Mouse (Mus musculus): ENCODE measurements around the gene Gm15023. TPM values are rescaled to one million over a fixed set of nuclear protein-coding genes. Genes with fewer than 3 reads are reported as not detected.

Gm15023 gene
- not detected in 2 replicates for polyA plus RNA-seq (2012)

DNA sequence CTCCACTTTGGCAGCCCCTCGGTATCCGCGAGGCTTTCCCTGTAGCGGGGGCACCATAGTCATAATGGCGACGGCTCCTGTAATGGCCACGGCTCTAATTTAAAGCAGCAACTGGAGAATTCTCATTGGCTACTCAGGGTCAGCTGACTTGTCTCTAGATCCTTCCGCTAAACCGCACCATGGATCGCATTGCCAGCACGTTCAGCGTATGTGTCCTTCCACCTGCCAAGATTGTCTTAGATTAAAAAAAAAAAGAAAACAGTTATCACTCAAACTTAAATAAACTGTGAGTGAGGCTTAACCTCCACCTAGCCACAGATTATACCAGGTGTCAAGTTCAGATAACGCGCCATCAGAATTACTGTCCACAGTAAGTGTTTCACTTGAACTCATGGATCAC, at the start of gene Gm15023:
Gm15023 (minus strand) TSS at position 101 of the 400 bp plus-strand sequence.

DNA sequence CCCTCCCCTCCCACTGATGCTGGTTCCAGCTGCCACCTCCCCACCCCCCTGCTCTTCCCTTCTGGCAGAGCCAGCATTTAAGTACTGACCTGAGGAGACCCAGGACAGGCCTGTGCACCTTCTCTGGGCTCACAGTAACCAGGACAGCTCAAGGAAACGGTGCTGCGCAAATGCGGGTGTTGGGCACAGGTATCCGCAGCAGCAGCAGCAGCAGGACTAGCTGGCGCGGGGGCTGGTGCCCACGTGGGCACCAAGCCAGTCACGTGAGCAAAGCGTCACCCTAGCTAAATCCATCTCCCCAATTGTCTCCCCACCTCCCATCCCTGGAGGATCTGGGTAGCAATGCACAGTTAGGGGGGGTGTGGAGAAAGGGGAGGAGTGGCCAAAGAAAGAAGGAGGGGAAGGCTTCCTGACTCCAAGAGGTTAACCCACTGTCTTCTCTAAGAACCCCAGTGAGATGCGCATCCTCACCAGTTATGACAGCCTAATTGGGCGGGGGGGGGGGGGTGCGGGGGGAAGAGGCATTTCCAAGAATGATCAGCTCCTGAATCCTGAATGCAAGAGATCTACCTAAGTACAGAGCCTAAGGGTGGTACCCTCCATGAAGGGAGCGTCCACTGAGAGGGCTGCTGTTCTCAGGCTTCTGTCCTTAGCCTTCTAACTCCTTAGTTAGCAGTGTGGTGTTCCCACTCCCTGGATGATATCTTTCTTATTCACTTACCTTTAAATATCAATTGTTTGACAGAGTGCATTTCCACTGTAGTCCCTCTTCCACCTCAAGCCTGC, 33.2 kb upstream of the Gm15023 start, which contains the start of gene Tceal6:
Tceal6 (minus strand) TSS at position 252 of the 786 bp plus-strand sequence.

Other genes with a start within 250 kb of the Gm15023 start
- 0.04 TPM in 1 of 2 replicates, not detected in the other for gene Nxf2, start 212.9 kb downstream of the Gm15023 start, polyA plus RNA-seq (2012)
- 0.95 and 1.2 TPM in 2 replicates for gene Zmat1, start 168.4 kb downstream of the Gm15023 start, polyA plus RNA-seq (2012)
- not detected in 2 replicates for gene Tceal6, start 33.1 kb upstream of the Gm15023 start, polyA plus RNA-seq (2012)
- gene Pramel3, start 124.7 kb upstream of the Gm15023 start, polyA plus RNA-seq (2012) = not detected in 2 replicates
- not detected in 2 replicates for gene Gm5128, start 195.7 kb upstream of the Gm15023 start, polyA plus RNA-seq (2012)

All from megakaryocyte-erythroid progenitor cell, adult 5 weeks (primary cell).